Mouse (Mus musculus) erythroid progenitor cell, adult 5-6 weeks (primary cell): ENCODE results near the gene Pax3. TPM values are rescaled to one million over a fixed set of nuclear protein-coding genes. Genes with fewer than 3 reads are reported as not detected.

Experiments
- ATAC-seq: replicated peaks from 2 replicates; pipeline ENCODE4 v1.8.0; 2016; ENCODE audit warnings: moderate number of reproducible peaks, mild to moderate bottlenecking, moderate TSS enrichment, inconsistent platforms; ENCODE audit not compliant: poor library complexity, low FRiP score, severe bottlenecking
- total RNA-seq, 2 experiments: library from RNA; stranded (forward) in 1 of 2; stranded (reverse) in 1 of 2; fragments of 150-400 nt in 1 of 2; fragments of 186-747, 209-891 nt in 1 of 2; gene quantifications; 2 replicates each; pipeline versions ENCODE4 v1.2.3 to v1.2.4; 2015 to 2017; ENCODE audit warnings: low replicate concordance in 2 of 2

The Pax3 gene
- total RNA-seq, 2 experiments from 2014 or later: not detected

DNA sequence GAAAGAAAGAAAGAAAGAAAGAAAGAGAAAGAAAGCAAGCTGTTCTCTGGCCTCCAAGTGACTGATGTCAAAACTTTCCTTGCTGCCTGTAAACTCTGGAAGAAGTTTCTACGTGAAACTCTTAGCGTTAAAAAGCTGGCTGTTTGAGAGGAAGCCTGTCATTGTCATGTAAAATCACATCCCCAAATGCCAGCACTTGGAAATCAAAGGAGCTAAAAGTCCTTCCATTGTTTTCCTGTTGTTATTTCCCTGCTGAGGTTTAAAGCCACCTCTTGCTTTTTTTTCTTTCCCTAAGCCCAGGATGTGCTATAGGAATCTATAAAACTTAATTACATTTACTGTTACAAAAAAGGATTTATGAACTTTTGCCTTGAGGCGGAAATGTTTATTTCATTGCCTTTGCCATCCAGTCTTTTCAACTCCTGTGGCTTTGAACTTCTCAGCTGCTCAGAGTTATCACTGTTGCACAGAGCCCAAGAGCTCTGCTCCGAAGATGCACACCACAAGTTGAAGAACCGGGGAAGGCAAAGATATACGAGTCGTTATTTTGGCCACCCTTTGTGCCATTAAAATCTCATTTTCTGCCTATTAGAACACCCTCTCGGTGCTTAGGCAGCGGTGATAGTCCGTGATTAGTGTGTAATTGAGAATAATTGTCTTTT lies 76.9 kb downstream of the Pax3 start:
- no peak for ATAC-seq

DNA sequence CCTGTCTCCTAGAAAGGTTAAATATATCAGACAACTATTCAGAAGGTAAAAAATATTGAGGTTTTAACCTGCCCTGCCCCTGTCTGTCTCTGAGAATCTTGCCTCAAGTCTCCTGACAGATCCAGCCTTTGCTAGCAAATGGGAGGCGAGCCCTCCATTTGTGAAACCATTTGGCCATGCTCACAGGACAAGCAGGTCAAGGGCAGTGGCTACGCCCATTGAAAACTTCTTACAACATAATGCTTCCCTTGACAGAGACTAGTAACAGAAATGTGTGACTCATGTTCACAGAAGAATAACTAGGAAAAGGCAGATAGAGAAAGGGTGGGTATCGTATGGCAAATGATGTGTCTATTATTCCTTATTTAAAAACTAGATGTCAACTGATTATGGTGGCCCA lies 80.9 kb downstream of the Pax3 start:
- ATAC-seq: no peak

DNA sequence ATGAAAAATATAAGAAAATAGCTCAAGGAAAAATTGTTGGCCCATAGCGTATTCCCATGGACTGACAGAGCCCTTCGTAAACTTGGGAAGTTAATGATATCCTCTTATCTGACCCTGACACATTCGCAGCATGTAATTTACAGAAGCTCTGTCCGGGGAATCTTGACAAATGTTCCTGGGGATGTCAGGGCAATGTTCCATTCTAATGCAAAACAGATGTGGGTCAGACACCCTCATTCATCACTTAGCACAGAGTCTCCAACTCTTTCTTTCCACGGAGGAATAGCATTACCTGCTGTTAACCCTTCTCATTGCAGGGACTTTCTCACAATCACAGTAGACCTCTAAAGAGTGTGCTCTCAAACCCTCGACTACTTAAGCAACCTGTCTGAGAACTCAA lies 86.6 kb downstream of the Pax3 start:
- no peak for ATAC-seq

DNA sequence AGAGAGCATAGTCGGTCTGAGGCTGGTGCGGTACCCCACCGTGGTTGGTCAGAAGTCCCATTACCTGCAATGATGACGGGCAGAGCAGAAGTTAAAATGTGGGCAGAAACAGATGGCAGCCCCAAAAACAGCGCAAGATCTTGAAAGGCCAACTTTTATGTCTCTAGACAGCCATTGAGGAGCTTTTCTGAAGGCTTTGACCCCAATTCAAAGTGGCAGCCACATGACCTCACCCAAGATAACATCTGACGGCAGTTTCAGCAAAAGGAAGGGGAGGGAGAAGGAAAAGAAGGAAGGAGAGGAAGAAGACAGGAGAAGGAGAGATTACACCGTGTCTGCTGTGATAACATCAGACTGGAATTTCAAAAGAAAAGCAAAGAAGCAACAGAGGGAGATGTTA lies 93.4 kb downstream of the Pax3 start:
- ATAC-seq: no peak

DNA sequence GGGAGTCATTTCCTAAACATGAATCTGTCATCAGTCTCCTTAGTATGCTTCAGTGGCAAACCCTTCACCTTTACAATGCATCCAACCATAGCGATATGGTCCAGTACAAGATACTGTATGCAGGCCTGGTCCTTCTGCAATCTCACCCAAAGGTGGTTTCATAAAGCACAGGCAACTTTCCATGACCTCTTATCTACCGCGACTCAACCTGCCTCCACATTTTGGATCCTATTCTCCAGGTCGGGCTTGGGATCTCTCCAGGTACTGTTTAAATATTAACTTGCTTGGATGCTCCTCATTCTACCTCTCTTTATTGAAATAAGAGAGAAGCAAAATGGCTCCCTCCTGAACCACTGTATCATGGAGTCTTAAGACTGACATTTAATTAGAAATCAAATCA lies 103.3 kb downstream of the Pax3 start:
- no peak for ATAC-seq

DNA sequence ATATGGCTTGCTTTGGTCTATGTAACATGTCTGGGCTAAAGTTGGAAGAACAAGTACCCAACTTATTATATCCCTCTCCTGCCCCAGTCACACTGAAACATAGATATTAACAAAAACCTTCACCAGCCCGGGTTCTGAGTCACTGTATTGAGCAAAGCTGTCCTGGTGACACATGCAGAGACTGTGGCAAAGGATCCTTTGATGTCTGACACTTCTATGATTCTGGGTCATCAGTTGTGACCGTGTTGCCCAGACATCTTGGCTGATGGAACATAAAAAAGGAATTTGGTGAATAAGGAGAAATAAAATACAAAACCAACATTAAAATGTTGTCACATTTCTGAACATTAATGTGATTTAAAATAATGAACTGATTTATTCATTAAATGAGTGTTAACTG lies 108.3 kb downstream of the Pax3 start:
- no peak for ATAC-seq

DNA sequence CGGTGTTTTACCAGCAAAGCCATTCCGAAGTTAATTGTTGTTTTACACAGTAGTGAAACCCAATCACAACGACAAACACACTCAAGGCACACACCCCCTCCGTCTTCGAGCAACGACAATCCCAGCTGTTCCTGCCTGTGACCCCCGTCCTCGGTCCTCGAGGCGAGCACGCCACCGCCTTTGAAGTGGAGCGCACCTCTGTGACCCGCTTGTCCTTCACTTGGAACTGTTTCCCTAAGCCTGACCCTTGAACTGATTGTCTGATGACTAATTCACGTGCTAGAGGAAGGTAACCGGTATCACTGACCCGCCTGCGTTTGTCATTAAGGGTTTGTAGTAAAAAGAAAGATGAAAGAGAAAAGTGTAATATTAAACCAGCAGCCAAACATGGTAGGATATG lies 115.2 kb downstream of the Pax3 start:
- no peak for ATAC-seq

DNA sequence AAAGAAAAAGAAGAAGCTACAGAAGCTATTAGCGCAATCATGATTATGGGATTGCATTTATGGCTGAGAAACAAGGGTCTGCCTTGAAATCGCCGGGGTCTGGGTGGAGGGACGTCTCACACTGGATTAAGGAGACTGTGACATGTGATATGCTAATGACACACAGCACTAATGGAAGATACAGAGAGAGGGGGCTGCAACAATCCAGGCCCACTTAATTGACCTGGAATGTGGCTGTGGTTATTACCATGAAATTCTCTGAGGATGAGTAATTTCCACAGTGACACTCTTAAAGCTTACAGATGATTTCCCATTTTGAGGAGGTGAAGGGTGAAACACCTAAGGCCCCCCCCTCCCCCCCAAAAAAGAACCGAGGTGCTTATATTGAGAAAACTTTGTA lies 136.1 kb downstream of the Pax3 start:
- ATAC-seq: no peak

DNA sequence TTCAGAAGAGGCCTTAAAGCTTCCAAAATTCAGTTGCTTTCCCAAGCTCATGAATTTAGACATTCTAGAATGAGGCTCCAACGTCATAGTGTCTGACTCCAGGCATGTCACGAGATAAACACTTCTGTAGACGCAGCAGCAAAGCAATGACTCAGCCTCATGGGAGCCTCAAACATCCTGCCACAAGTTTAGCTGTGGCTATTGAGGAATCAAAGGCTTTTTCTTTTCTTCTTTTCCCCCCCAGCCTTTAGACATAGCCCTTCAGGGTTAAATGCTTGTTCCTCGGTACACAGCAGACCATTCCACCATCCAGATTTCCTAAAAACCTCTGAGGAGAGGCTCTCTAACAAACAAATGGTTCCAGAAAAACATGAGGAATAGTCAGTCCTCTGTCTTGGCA lies 139.0 kb downstream of the Pax3 start:
- no peak for ATAC-seq

DNA sequence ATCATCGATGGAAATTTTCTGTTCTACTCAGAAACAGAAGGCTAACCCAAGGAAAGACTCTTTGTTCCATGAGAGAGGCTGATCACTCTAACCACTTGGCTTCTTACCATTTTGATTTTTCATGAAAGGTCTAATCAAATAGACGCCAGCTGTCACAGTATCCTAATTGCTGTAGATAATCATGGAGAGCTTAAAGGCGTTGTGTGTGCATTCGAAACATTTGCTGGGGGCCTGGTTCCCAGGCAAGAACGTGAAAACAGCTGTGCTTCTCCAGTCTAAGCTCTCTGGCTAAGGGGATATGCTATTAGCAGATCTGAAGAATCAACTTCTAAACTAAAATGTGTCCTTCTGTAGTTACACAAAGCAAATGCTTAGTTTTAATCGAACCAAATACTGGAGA lies 143.3 kb downstream of the Pax3 start:
- no peak for ATAC-seq

Other genes starting within 250 kb of the Pax3 start
- not detected in 2 replicates for gene Sgpp2, start 113.2 kb upstream of the Pax3 start, total RNA-seq (2015; ENCODE audit: low replicate concordance)
- gene Sgpp2, start 113.2 kb upstream of the Pax3 start, total RNA-seq (2017; ENCODE audit: low replicate concordance): not detected in 2 replicates